Mouse (Mus musculus): Measurements from ENCODE around the gene Degs2.

The Degs2 gene

GRCm38 (mm10) chr12:108651053-108651660, 51.0 kb downstream of the Degs2 start:
- DNase-seq (ENCODE audit: low spot score) = no peak

- DNase-seq (ENCODE audit: low spot score) = no peak
These were observed 54.3 kb downstream of the Degs2 start for GRCm38 (mm10) chr12:108647784-108648183.

GRCm38 (mm10) chr12:108646234-108646633, 55.9 kb downstream of the Degs2 start:
- no peak for DNase-seq (ENCODE audit: low spot score)

GRCm38 (mm10) chr12:108642019-108642418, 60.1 kb downstream of the Degs2 start:
- DNase-seq (ENCODE audit: low spot score) = no peak

GRCm38 (mm10) chr12:108639126-108639525, 63.0 kb downstream of the Degs2 start:
- DNase-seq (ENCODE audit: low spot score) = no peak

- DNase-seq (ENCODE audit: low spot score) = no peak
These were observed 64.7 kb downstream of the Degs2 start for GRCm38 (mm10) chr12:108637440-108637839.

GRCm38 (mm10) chr12:108635501-108635900, 66.6 kb downstream of the Degs2 start:
- no peak for DNase-seq (ENCODE audit: low spot score)

GRCm38 (mm10) chr12:108634031-108634430, 68.1 kb downstream of the Degs2 start:
- no peak for DNase-seq (ENCODE audit: low spot score)

- DNase-seq (ENCODE audit: low spot score) = no peak
These were observed 69.6 kb downstream of the Degs2 start for GRCm38 (mm10) chr12:108632501-108632900.

GRCm38 (mm10) chr12:108630741-108631688, 71.1 kb downstream of the Degs2 start:
- DNase-seq (ENCODE audit: low spot score) = no peak

- no peak for DNase-seq (ENCODE audit: low spot score)
These were observed 72.6 kb downstream of the Degs2 start for GRCm38 (mm10) chr12:108629556-108629955.
